In genomic region chr19:8982303-8983149, GRCm38 (mm10) we compare ENCODE assay signal across 9 mouse cellular contexts. TPM values are rescaled to one million over a fixed set of nuclear protein-coding genes. Genes with fewer than 3 reads are reported as not detected.
DNase-seq lines count a peak whose midpoint lies in the region; ATAC-seq and TF ChIP-seq lines count a peak whose summit lies in the region.
"Had no signal": no experiment of that assay in that cellular context is flagged by ENCODE, and none has a peak within 500 bp of the region (broad histone marks: within the 10 kb centered on the region; RNA-seq: fewer than 3 reads in every experiment).

No protein-coding gene starts in this region.

- no peak overlapping the region for H3K4me3 ChIP-seq in forebrain, embryonic 10.5 days
- H3K4me3 ChIP-seq in forebrain, embryonic 14.5 days (ENCODE audit: low read depth, low read length): no peak overlapping the region
- H3K4me3 ChIP-seq in lung, adult 2 months (replicated peaks; ENCODE audit: extremely low read depth, low read depth, low read length): no peak overlapping the region
- H3K4me3 ChIP-seq in limb, embryonic 14.5 days (replicated peaks; ENCODE audit: low read length): no peak overlapping the region
- H3K4me3 ChIP-seq in small intestine, adult 2 months (ENCODE audit: low read depth, low read length): no peak overlapping the region

- H3K36me3 ChIP-seq in forebrain, embryonic 10.5 days (replicated peaks): peaks cover 43% of the 10 kb centered on the region
- peaks cover 31% of the 10 kb centered on the region for H3K36me3 ChIP-seq in forebrain, embryonic 14.5 days (ENCODE audit: control insufficient read depth, insufficient read depth, low read length)
- peaks cover 38% of the 10 kb centered on the region for H3K36me3 ChIP-seq in limb, embryonic 14.5 days (ENCODE audit: control insufficient read depth, insufficient read depth, low read length)
- peaks cover 14% of the 10 kb centered on the region for H3K36me3 ChIP-seq in small intestine, adult 2 months (ENCODE audit: control insufficient read depth, insufficient read depth, low read length)

- H3K9ac ChIP-seq in forebrain, embryonic 14.5 days (ENCODE audit: low read length): no peak overlapping the region
- H3K9ac ChIP-seq in limb, embryonic 14.5 days (ENCODE audit: low read depth, low read length, severe bottlenecking): no peak overlapping the region
- H3K9ac ChIP-seq: liver, embryonic 14.5 days had no signal

- H3K27me3 ChIP-seq in forebrain, embryonic 10.5 days (ENCODE audit: poor library complexity, severe bottlenecking): peaks cover 13% of the 10 kb centered on the region
- no peaks in the 10 kb centered on the region for H3K27me3 ChIP-seq in forebrain, embryonic 14.5 days (replicated peaks; ENCODE audit: control insufficient read depth, insufficient read depth, low read length)
- no peaks in the 10 kb centered on the region for H3K27me3 ChIP-seq in limb, embryonic 14.5 days (ENCODE audit: control insufficient read depth, insufficient read depth, low read length)
- H3K27me3 ChIP-seq in small intestine, adult 2 months (ENCODE audit: control insufficient read depth, insufficient read depth, low read length): no peaks in the 10 kb centered on the region

- DNase-seq in forebrain, embryonic 10.5 days (ENCODE audit: extremely low spot score, low spot score): no peak
- DNase-seq in forebrain, embryonic 14.5 days (ENCODE audit: low spot score): no peak
- peak; percentile 37 to 40 for DNase-seq in lung, adult 18-20 months
- no peak for DNase-seq in lung, adult 2 months
- no peak for DNase-seq in limb, embryonic 14.5 days (ENCODE audit: low spot score)
- DNase-seq in adrenal gland, postnatal 14 days: no peak
- DNase-seq in layer of hippocampus, postnatal 36 days: no peak

- H3K4me1 ChIP-seq in forebrain, embryonic 10.5 days: peaks cover 37% of the 10 kb centered on the region
- peaks cover 24% of the 10 kb centered on the region for H3K4me1 ChIP-seq in forebrain, embryonic 14.5 days (ENCODE audit: control insufficient read depth, insufficient read depth, low read length)
- peaks cover 34% of the 10 kb centered on the region for H3K4me1 ChIP-seq in lung, adult 2 months (ENCODE audit: control insufficient read depth, insufficient read depth, low read length)
- peaks cover 21% of the 10 kb centered on the region for H3K4me1 ChIP-seq in limb, embryonic 14.5 days (ENCODE audit: control insufficient read depth, insufficient read depth, low read length)
- H3K4me1 ChIP-seq in small intestine, adult 2 months (ENCODE audit: control insufficient read depth, insufficient read depth, insufficient read length, low read length): peaks cover 23% of the 10 kb centered on the region

- ATAC-seq in forebrain, embryonic 14.5 days: no peak
- ATAC-seq in limb, embryonic 14.5 days (ENCODE audit: low FRiP score, low read depth): 0 out of 2 replicates have a peak, but pooled peaks have one; percentile 14

- no peak overlapping the region for H3K4me2 ChIP-seq in forebrain, embryonic 14.5 days (ENCODE audit: low read length)
- H3K4me2 ChIP-seq in limb, embryonic 14.5 days (replicated peaks; ENCODE audit: low read depth, low read length, severe bottlenecking): no peak overlapping the region

- no peak for TF ChIP-seq POLR2A in lung, adult 2 months (IDR thresholded peaks at IDR 0.05; ENCODE audit: borderline replicate concordance, extremely low read depth, low read depth, low read length)
- TF ChIP-seq POLR2A in limb, embryonic 14.5 days (IDR thresholded peaks at IDR 0.05; ENCODE audit: borderline replicate concordance, extremely low read depth, insufficient read depth, insufficient read length): no peak
- no peak for TF ChIP-seq POLR2A in small intestine, adult 2 months (IDR thresholded peaks at IDR 0.05; ENCODE audit: low read depth, low read length)

- peak overlapping the region; percentile 78; the same call in 1 of the 2 replicates for H3K27ac ChIP-seq in forebrain, embryonic 10.5 days
- no peak overlapping the region for H3K27ac ChIP-seq in forebrain, embryonic 14.5 days (ENCODE audit: low read depth, low read length)
- 0 out of 2 replicates have a peak overlapping the region, but pooled peaks have one; percentile 11 for H3K27ac ChIP-seq in limb, embryonic 14.5 days (replicated peaks; ENCODE audit: low read depth, low read length)
- peak overlapping the region; percentile 94 for H3K27ac ChIP-seq in small intestine, adult 2 months (ENCODE audit: insufficient read depth, low read depth, low read length)
- H3K27ac ChIP-seq: liver, embryonic 14.5 days had no signal

- no peak for TF ChIP-seq CTCF in lung, adult 2 months (IDR thresholded peaks at IDR 0.05; ENCODE audit: insufficient read depth, low read length)
- TF ChIP-seq CTCF in small intestine, adult 2 months (IDR thresholded peaks at IDR 0.05; ENCODE audit: extremely low read depth, insufficient read length, insufficient replicate concordance, low read depth, low read length): no peak

- no peaks in the 10 kb centered on the region for H3K9me3 ChIP-seq in forebrain, embryonic 10.5 days
- H3K9me3 ChIP-seq in forebrain, embryonic 14.5 days (replicated peaks; ENCODE audit: control insufficient read depth, low read length): no peaks in the 10 kb centered on the region
- H3K9me3 ChIP-seq in limb, embryonic 14.5 days (ENCODE audit: control insufficient read depth, low read length): no peaks in the 10 kb centered on the region

- WGBS in forebrain, embryonic 10.5 days: 62% methylated on average over 5 of the region's 5 CpGs
- 58% methylated on average over 5 of the region's 5 CpGs for WGBS in forebrain, embryonic 14.5 days
- WGBS in lung, adult 2 months: 44% methylated on average over 5 of the region's 5 CpGs
- WGBS in limb, embryonic 14.5 days: 53% methylated on average over 5 of the region's 5 CpGs
- 29% methylated on average over 5 of the region's 5 CpGs for WGBS in small intestine, adult 2 months

RNA-seq across cellular contexts. Expression of gene Ahnak, which starts 6.6 kb away (rescaled TPM):
- 6.5 and 7.1 TPM in 2 replicates for polyA plus RNA-seq in forebrain, embryonic 10.5 days (2016; fragmentation: Nextera tagmentation; extraction: Ambion mirVana)
- polyA plus RNA-seq in forebrain, embryonic 14.5 days (2014; fragmentation: Nextera tagmentation; extraction: Ambion mirVana): 2.6 and 4.5 TPM in 2 replicates
- 56.3 and 84.7 TPM in 2 replicates for polyA plus RNA-seq in lung, adult 2 months (2012; rRNA removed)
- polyA plus RNA-seq in limb, embryonic 14.5 days (2012; rRNA removed): 21.6 and 31.4 TPM in 2 replicates
- polyA plus RNA-seq in limb, embryonic 14.5 days (2014; fragmentation: Nextera tagmentation; extraction: Ambion mirVana): 61.5 and 61.6 TPM in 2 replicates
- polyA plus RNA-seq in small intestine, adult 2 months (2012; rRNA removed): 5.1 and 14.7 TPM in 2 replicates
- 157 and 186 TPM in 2 replicates for total RNA-seq in adrenal gland, postnatal 14 days (2021)
- total RNA-seq in layer of hippocampus, postnatal 36 days (2021): 10 to 100 TPM; 14.5 to 24.0 TPM

RNA-seq across cellular contexts. Expression of gene Eef1g, which starts 15.7 kb away (rescaled TPM):
- 559 and 563 TPM in 2 replicates for polyA plus RNA-seq in forebrain, embryonic 10.5 days (2016; fragmentation: Nextera tagmentation; extraction: Ambion mirVana)
- 356 and 360 TPM in 2 replicates for polyA plus RNA-seq in forebrain, embryonic 14.5 days (2014; fragmentation: Nextera tagmentation; extraction: Ambion mirVana)
- 121 and 206 TPM in 2 replicates for polyA plus RNA-seq in lung, adult 2 months (2012; rRNA removed)
- 530 and 577 TPM in 2 replicates for polyA plus RNA-seq in limb, embryonic 14.5 days (2012; rRNA removed)
- 499 and 500 TPM in 2 replicates for polyA plus RNA-seq in limb, embryonic 14.5 days (2014; fragmentation: Nextera tagmentation; extraction: Ambion mirVana)
- 90.2 and 129 TPM in 2 replicates for polyA plus RNA-seq in small intestine, adult 2 months (2012; rRNA removed)
- 355 and 413 TPM in 2 replicates for total RNA-seq in adrenal gland, postnatal 14 days (2021)
- total RNA-seq in layer of hippocampus, postnatal 36 days (2021): 100 to 1,000 TPM; 233 to 254 TPM

RNA-seq across cellular contexts. Expression of gene Tut1, which starts 28.9 kb away (rescaled TPM):
- polyA plus RNA-seq in forebrain, embryonic 10.5 days (2016; fragmentation: Nextera tagmentation; extraction: Ambion mirVana): 40.2 and 49.1 TPM in 2 replicates
- 24.2 and 26.4 TPM in 2 replicates for polyA plus RNA-seq in forebrain, embryonic 14.5 days (2014; fragmentation: Nextera tagmentation; extraction: Ambion mirVana)
- 14.9 and 17.9 TPM in 2 replicates for polyA plus RNA-seq in lung, adult 2 months (2012; rRNA removed)
- polyA plus RNA-seq in limb, embryonic 14.5 days (2012; rRNA removed): 28.6 and 33.6 TPM in 2 replicates
- polyA plus RNA-seq in limb, embryonic 14.5 days (2014; fragmentation: Nextera tagmentation; extraction: Ambion mirVana): 27.6 and 29.2 TPM in 2 replicates
- 5.6 and 13.2 TPM in 2 replicates for polyA plus RNA-seq in small intestine, adult 2 months (2012; rRNA removed)
- total RNA-seq in adrenal gland, postnatal 14 days (2021): 20.2 and 21.7 TPM in 2 replicates
- 10 to 100 TPM; 19.6 to 19.7 TPM for total RNA-seq in layer of hippocampus, postnatal 36 days (2021)

RNA-seq across cellular contexts. Expression of gene Mta2, which starts 40.9 kb away (rescaled TPM):
- polyA plus RNA-seq in forebrain, embryonic 10.5 days (2016; fragmentation: Nextera tagmentation; extraction: Ambion mirVana): 202 and 206 TPM in 2 replicates
- polyA plus RNA-seq in forebrain, embryonic 14.5 days (2014; fragmentation: Nextera tagmentation; extraction: Ambion mirVana): 57.1 and 57.4 TPM in 2 replicates
- polyA plus RNA-seq in lung, adult 2 months (2012; rRNA removed): 20.0 and 26.9 TPM in 2 replicates
- polyA plus RNA-seq in limb, embryonic 14.5 days (2012; rRNA removed): 63.4 and 76.5 TPM in 2 replicates
- 43.8 and 47.2 TPM in 2 replicates for polyA plus RNA-seq in limb, embryonic 14.5 days (2014; fragmentation: Nextera tagmentation; extraction: Ambion mirVana)
- 15.0 and 21.7 TPM in 2 replicates for polyA plus RNA-seq in small intestine, adult 2 months (2012; rRNA removed)
- 93.1 and 105 TPM in 2 replicates for total RNA-seq in adrenal gland, postnatal 14 days (2021)
- 10 to 100 TPM; 54.7 to 60.7 TPM for total RNA-seq in layer of hippocampus, postnatal 36 days (2021)

RNA-seq across cellular contexts. Expression of gene Eml3, which starts 53.2 kb away (rescaled TPM):
- polyA plus RNA-seq in forebrain, embryonic 10.5 days (2016; fragmentation: Nextera tagmentation; extraction: Ambion mirVana): 24.0 and 25.7 TPM in 2 replicates
- 4.1 and 5.4 TPM in 2 replicates for polyA plus RNA-seq in forebrain, embryonic 14.5 days (2014; fragmentation: Nextera tagmentation; extraction: Ambion mirVana)
- 50.5 and 65.5 TPM in 2 replicates for polyA plus RNA-seq in lung, adult 2 months (2012; rRNA removed)
- polyA plus RNA-seq in limb, embryonic 14.5 days (2012; rRNA removed): 62.1 and 74.9 TPM in 2 replicates
- polyA plus RNA-seq in limb, embryonic 14.5 days (2014; fragmentation: Nextera tagmentation; extraction: Ambion mirVana): 21.5 and 25.2 TPM in 2 replicates
- 18.4 and 32.2 TPM in 2 replicates for polyA plus RNA-seq in small intestine, adult 2 months (2012; rRNA removed)
- 45.4 and 49.5 TPM in 2 replicates for total RNA-seq in adrenal gland, postnatal 14 days (2021)
- 10 to 100 TPM; 10.9 to 11.8 TPM for total RNA-seq in layer of hippocampus, postnatal 36 days (2021)

Comparison
In these comparisons a context has a peak if more than half of its experiments do, and no peak if none do; other contexts are left out.
1. DNase-seq: peak in lung, adult 18-20 months (2 of 2); none in forebrain, embryonic 10.5 days (single experiment), forebrain, embryonic 14.5 days (single experiment), lung, adult 2 months (single experiment), limb, embryonic 14.5 days (single experiment), adrenal gland, postnatal 14 days (single experiment) and layer of hippocampus, postnatal 36 days (0 of 2).